Mouse (Mus musculus): ENCODE results near the gene Fbxl17. TPM values are rescaled to one million over a fixed set of nuclear protein-coding genes. Genes with fewer than 3 reads are reported as not detected.

Fbxl17 gene
- total and polyA plus RNA-seq, 3 experiments, result 5.0 to 9.7 TPM; not detected in 1

- Histone ChIP-seq H3K4me1 (ENCODE audit: control insufficient read depth in 1 of 2, insufficient read depth in 2 of 2, low read length in 2 of 2) (no peaks in the 10 kb centered on the region), H3K79me2 (ENCODE audit: control insufficient read depth, insufficient read depth, low read length, poor library complexity) (no peaks in the 10 kb centered on the region), H3K4me3 (ENCODE audit: control insufficient read depth in 1 of 2, insufficient read depth in 1 of 2, low read depth in 2 of 2, low read length in 2 of 2) (no peak overlapping the region), H3K9ac (ENCODE audit: control insufficient read depth, low read depth, low read length, poor library complexity, severe bottlenecking) (no peak overlapping the region), H3K9me3 (replicated peaks; ENCODE audit: insufficient read depth, low read length) (no peaks in the 10 kb centered on the region), H3K27me3 (ENCODE audit: control insufficient read depth in 1 of 2, insufficient read depth in 2 of 2, low read length in 2 of 2) (no peaks in the 10 kb centered on the region), H3K36me3 (ENCODE audit: control insufficient read depth in 1 of 2, insufficient read depth in 2 of 2, low read length in 2 of 2) (no peaks in the 10 kb centered on the region), H3K27ac (ENCODE audit: control insufficient read depth, low read depth, low read length) (no peak overlapping the region)
- no peak for TF ChIP-seq ZNF384 (IDR thresholded peaks at IDR 0.05; ENCODE audit: low read depth, low read length)
- no peak for TF ChIP-seq UBTF (IDR thresholded peaks at IDR 0.05; ENCODE audit: borderline replicate concordance, insufficient read depth, low read depth, low read length)
- TF ChIP-seq GATA1 (IDR thresholded peaks at IDR 0.05; ENCODE audit: low read depth, low read length), result no peak
- TF ChIP-seq RAD21 (IDR thresholded peaks at IDR 0.05; ENCODE audit: low read depth, low read length), result no peak
- TF ChIP-seq TCF12 (IDR thresholded peaks at IDR 0.05; ENCODE audit: low read depth, low read length), result no peak
- TF ChIP-seq SMC3 (IDR thresholded peaks at IDR 0.05; ENCODE audit: low read depth, low read length), result no peak
- TF ChIP-seq TBP (IDR thresholded peaks at IDR 0.05; ENCODE audit: low read depth, low read length), result no peak
- TF ChIP-seq BHLHE40 (IDR thresholded peaks at IDR 0.05; ENCODE audit: borderline replicate concordance, low read depth, low read length), result no peak
- TF ChIP-seq USF2 (IDR thresholded peaks at IDR 0.05; ENCODE audit: borderline replicate concordance in 1 of 2, insufficient read depth in 1 of 2, low read depth in 1 of 2, low read length in 2 of 2), result no peak
- TF ChIP-seq NRF1 (IDR thresholded peaks at IDR 0.05; ENCODE audit: insufficient read depth, low read depth, low read length, poor library complexity, severe bottlenecking), result no peak
- no peak for TF ChIP-seq E2F4 (IDR thresholded peaks at IDR 0.05; ENCODE audit: borderline replicate concordance, low read depth, low read length)
- no peak for TF ChIP-seq ZKSCAN1 (IDR thresholded peaks at IDR 0.05; ENCODE audit: low read depth, low read length)
- TF ChIP-seq MAX (IDR thresholded peaks at IDR 0.05; ENCODE audit: low read length), result no peak
- no peak for TF ChIP-seq ZC3H11A (IDR thresholded peaks at IDR 0.05; ENCODE audit: low read depth, low read length)
- DNase-seq (ENCODE audit: low read depth, low spot score), result no peak
These were observed 229.3 kb downstream of the Fbxl17 start for GRCm38 (mm10) chr17:63270513-63270912.

GRCm38 (mm10) chr17:63262674-63263073 lies 237.1 kb downstream of the Fbxl17 start:
- H3K4me3 ChIP-seq (ENCODE audit: control insufficient read depth in 1 of 2, insufficient read depth in 1 of 2, low read depth in 2 of 2, low read length in 2 of 2), result no peak overlapping the region
- no peak overlapping the region for H3K27ac ChIP-seq (ENCODE audit: control insufficient read depth, low read depth, low read length)
- H3K79me2 ChIP-seq (ENCODE audit: control insufficient read depth, insufficient read depth, low read length, poor library complexity), result no peaks in the 10 kb centered on the region
- H3K4me1 ChIP-seq (ENCODE audit: control insufficient read depth in 1 of 2, insufficient read depth in 2 of 2, low read length in 2 of 2), result peaks cover 4 to 6% of the 10 kb centered on the region in 2 experiments; a peak in 1 of 4 replicates
- no peak for TF ChIP-seq NELFE (IDR thresholded peaks at IDR 0.05; ENCODE audit: low read depth, low read length)
- no peak for TF ChIP-seq POLR2AphosphoS2 (IDR thresholded peaks at IDR 0.05; ENCODE audit: low read length)
- TF ChIP-seq EP300 (IDR thresholded peaks at IDR 0.05; ENCODE audit: low read depth in 1 of 2, low read length in 2 of 2), result no peak
- TF ChIP-seq ZC3H11A (IDR thresholded peaks at IDR 0.05; ENCODE audit: low read depth, low read length), result no peak
- no peak for TF ChIP-seq BHLHE40 (IDR thresholded peaks at IDR 0.05; ENCODE audit: borderline replicate concordance, low read depth, low read length)
- TF ChIP-seq CHD2 (IDR thresholded peaks at IDR 0.05; ENCODE audit: low read length), result no peak
- no peak for TF ChIP-seq JUND (IDR thresholded peaks at IDR 0.05; ENCODE audit: low read depth, low read length)
- TF ChIP-seq CTCF (IDR thresholded peaks at IDR 0.05 in 2 of 3, conservative IDR thresholded peaks at IDR 0.05 in 1 of 3; ENCODE audit: control insufficient read depth in 1 of 3, insufficient read depth in 1 of 3, low read depth in 2 of 3, low read length in 3 of 3, poor library complexity in 1 of 3, severe bottlenecking in 1 of 3), result no peak
- no peak for TF ChIP-seq GATA1 (IDR thresholded peaks at IDR 0.05; ENCODE audit: low read depth, low read length)
- TF ChIP-seq MEF2A (IDR thresholded peaks at IDR 0.05; ENCODE audit: extremely low read depth, insufficient replicate concordance, low read depth, low read length, poor library complexity, severe bottlenecking), result no peak
- no peak for TF ChIP-seq HCFC1 (IDR thresholded peaks at IDR 0.05; ENCODE audit: low read depth, low read length)
- no peak for TF ChIP-seq TAL1 (IDR thresholded peaks at IDR 0.05; ENCODE audit: low read length)
- TF ChIP-seq TBP (IDR thresholded peaks at IDR 0.05; ENCODE audit: low read depth, low read length), result no peak
- no peak for TF ChIP-seq USF1 (IDR thresholded peaks at IDR 0.05; ENCODE audit: low read depth, low read length)
- TF ChIP-seq MAZ (IDR thresholded peaks at IDR 0.05; ENCODE audit: low read depth, low read length), result no peak
- no peak for TF ChIP-seq E2F4 (IDR thresholded peaks at IDR 0.05; ENCODE audit: borderline replicate concordance, low read depth, low read length)
- H3K9me3 ChIP-seq (replicated peaks; ENCODE audit: insufficient read depth, low read length), result no peaks in the 10 kb centered on the region
- H3K9ac ChIP-seq (ENCODE audit: control insufficient read depth, low read depth, low read length, poor library complexity, severe bottlenecking), result no peak overlapping the region
- no peaks in the 10 kb centered on the region for H3K27me3 ChIP-seq (ENCODE audit: control insufficient read depth in 1 of 2, insufficient read depth in 2 of 2, low read length in 2 of 2)
- H3K36me3 ChIP-seq (ENCODE audit: control insufficient read depth in 1 of 2, insufficient read depth in 2 of 2, low read length in 2 of 2), result peaks cover 0 to 12% of the 10 kb centered on the region in 2 experiments; a peak in 1 of 4 replicates
- no peak for DNase-seq (ENCODE audit: low read depth, low spot score)

Data from MEL (cell line).